Mouse (Mus musculus) mesoderm, embryonic 11.5 days (tissue): Measurements from ENCODE around the gene Camk1.

Experiments used
- DNase-seq: peaks from one replicate; pipeline ENCODE4 v3.0.0-alpha.2; 2012; ENCODE audit warnings: low read depth, low spot score

Gene Camk1

DNA sequence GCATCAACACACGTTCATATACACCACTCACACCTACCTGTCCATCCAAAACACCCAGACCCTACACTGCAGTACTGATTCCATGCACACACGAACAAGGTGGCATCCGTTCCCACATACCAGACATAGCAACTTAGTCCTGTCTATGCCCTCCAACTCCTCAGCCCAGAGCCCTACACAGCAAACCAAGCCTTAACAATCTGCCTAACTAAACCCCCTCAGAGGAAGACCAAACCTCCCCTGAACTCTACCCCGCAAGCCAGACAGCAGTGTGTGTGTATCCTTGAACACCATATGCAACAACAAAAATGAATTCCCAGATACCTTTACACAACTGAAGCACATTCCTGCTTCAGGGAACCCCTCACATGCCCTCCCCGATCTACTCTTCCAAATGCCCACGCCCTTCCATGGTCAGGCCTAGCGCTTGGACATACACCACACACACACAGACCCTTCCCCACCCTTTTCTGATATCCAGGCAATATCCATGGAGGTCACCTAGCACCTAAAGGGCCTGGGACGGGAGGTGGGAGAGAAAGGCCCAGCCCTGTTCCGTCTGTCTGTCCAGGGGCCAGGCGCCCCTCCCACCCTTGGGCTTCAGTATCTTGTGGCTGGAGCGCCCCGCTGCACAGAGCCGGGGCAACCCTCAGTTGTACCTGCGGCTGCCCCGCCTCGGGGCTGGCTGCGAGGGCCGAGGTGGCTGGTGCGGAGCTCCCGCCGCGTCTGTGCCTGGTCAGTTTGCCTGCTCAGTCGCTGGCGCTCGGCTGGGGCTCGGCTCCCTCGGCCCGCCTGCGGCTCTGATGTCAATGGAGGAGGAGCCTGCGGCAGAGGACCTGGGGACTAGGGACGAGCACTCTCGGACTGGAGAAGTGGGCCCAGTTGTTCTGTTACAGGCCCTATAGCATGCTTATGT lies at the start of gene Camk1:
TSS of gene Camk1 (minus strand) at position 808 of the 916 bp plus-strand sequence.
- DNase-seq: peak; percentile 58

DNA sequence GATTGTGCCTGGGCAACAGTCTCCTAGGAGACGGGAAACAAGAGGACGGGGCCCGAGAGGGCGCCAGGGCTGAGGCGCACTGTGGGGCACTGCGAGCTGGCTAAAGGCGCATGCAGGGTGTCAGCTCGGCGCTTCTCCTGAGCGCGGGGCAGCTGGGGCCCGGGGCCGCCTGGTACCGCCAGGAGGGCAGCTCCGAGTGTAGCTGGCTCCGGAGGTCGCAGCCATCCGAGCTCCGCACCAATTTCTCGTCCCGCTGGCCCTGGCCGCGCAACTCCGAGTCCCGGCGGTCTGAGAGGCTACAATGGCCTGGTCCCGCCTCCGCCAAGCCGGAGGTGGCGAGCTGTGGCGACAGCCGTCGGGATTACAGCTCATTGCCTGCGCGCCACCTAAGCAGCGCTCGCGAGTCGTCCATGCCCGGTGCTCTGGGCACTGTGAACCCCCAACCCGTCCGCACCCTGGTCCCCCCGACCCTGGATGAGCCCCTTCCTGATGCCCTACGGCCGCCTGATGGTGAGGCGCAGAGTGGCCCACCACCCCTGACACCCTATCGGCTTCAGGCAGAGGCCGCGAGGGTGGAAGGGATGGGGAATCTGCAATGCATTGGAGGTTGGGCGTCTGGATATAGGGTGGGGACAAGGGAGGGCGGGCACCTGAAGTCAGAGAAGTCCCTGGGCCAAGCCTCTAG lies 48.7 kb upstream of the Camk1 start:
- DNase-seq: peak; percentile 67

GRCm38 (mm10) chr6:113392015-113392386 lies 48.2 kb upstream of the Camk1 start:
- DNase-seq: no peak

DNA sequence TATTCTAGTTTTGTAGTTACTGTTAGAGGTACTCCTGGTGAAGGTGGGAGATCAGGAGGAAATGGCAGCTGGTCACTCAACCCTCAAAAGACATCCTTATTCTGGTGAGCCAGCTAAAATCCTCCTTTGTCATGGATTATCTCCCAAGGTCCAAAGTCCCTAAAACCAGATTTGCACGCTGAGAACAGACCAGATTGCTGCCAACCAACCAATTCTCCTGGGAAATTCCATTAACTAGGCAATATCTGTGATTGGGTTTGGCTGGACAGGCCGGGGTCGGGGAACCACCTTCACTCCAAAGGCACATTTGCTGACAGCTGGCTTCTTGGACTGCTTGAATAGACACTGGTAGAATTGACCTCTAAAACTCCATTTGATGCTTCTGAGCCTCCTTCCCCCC lies 46.9 kb upstream of the Camk1 start:
- no peak for DNase-seq

- no peak for DNase-seq
Observed at GRCm38 (mm10) chr6:113388960-113389359, 45.2 kb upstream of the Camk1 start, which contains the start of gene Ttll3. Ttll3 (plus strand) TSS chr6:113389260.

- DNase-seq: no peak
Observed at GRCm38 (mm10) chr6:113386025-113386424, 42.2 kb upstream of the Camk1 start.

DNA sequence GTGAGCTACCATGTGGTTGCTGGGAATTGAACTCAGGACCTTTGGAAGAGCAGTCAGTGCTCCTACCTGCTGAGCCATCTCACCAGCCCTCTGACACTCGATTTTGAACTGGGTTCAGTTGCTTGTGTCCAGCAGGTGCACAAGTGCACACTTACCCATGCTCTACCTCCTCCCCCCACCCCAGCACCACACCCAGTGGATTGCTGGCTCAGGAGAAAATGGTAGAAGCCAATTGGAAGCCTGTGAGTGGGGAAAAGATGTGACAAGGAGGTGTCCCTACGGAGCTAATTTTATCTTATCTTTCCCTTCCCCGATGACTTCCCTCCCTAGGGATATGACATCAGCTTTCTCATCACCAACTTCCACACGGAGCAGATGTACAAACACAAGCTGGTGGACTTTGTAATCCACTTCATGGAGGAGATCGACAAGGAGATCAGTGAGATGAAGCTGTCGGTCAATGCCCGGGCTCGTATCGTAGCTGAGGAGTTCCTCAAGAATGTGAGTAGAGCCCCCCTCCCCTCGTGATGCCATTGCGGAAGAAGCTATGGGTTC lies 41.5 kb upstream of the Camk1 start:
- no peak for DNase-seq

GRCm38 (mm10) chr6:113384351-113384927 lies 40.7 kb upstream of the Camk1 start:
- no peak for DNase-seq

- no peak for DNase-seq
Observed at GRCm38 (mm10) chr6:113380480-113380879, 36.7 kb upstream of the Camk1 start.

- DNase-seq: no peak
Observed at GRCm38 (mm10) chr6:113379246-113379645, 35.5 kb upstream of the Camk1 start.

- DNase-seq: peak; percentile 96
Observed at GRCm38 (mm10) chr6:113377496-113378385, 34.0 kb upstream of the Camk1 start, which contains the start of the genes Tada3 and Arpc4. Tada3 (minus strand) TSS chr6:113377883. Arpc4 (plus strand) TSS chr6:113378115.

GRCm38 (mm10) chr6:113377172-113377495 lies 33.4 kb upstream of the Camk1 start:
- DNase-seq: no peak

DNA sequence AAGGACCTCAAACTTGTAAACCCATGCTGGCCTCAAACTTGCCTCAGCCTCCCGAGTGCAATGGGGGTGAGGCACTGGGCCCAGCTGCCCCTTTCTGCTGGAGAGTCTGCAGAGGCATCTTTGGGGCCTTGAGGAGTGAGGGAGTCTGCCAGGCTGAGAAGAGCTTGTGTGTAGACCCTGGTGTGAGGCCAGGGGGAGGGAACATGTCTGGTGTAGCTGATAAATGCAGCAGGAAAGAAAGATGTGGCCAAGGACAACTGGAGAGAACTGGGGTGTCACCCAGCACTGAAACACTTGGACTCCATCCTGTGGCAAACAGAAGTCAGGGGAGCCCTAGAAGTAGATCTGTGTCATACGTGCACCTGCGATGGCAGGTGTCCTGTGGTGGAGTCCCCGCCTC lies 29.7 kb upstream of the Camk1 start:
- DNase-seq: no peak

DNA sequence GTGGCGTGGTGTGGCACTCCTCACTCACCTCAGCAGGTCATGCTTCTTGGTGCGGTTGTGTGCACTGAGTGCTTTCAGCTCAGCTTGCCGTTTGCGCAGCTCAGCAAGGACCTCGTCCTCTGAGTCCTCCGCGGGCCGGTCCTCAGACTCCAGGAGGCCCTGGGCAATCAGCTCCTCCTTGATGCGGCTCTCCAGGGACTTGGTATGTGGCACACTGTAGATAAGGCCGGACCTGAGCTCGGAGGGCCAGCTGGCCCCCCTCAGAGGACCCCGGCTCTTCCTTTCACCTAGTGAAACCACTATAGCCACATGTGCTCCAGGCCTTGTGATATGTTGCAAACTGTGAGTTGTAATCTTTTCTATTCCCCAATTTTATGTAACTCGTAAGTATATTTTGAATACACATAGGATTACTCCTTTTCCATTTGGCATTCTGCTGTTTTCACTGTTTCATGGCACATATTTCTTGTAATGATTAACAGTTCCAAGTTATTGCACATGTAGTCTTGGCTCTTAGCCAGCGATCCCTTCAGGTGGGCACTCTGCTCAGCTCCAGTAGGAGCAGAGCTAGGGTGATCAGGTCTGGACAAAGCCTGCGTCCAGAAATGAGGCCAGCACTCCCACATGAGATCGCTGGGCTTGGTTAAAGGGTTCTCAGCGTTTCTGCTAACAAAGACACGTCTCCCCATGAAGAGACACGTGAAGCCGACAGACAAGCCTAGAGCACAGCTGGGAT lies 26.6 kb upstream of the Camk1 start:
- no peak for DNase-seq

DNA sequence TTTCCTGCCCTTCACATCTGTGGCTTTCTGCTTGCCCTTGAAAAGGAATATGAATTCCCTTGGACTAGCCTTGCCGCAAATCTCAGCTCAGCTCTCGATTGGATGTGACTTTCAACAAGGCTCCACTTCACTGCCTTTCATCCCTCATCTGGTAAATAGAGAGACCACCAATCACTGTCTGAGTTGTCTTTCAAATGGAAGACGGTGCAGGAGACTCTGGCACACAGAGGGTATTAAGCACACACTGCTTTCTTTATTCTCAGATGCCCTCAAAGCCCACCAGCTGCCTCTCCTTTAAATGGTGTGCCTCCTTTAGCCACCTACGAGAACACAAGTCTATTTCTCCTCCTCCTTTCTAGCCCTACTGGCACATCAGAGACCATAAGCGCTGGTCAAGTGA lies 24.8 kb upstream of the Camk1 start:
- DNase-seq: no peak

DNA sequence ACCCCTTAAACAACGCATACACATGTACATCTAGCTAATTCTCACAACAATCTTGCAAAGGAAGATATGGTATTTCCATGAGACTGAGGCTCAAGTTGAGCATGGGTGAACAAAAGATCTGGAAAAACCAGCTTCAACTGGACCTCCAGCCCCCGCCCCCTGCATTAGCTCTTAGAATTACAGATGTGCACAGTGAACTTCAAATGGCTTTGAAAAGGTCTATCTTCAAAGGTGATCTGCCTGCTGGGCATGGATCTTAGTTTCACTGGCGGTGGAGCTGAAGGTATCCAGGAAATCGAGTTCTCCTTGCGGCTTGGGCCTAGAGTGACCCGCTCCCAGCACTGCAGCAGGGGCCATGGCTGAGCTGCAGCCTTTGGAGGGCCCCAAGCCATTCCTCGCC lies 24.3 kb upstream of the Camk1 start:
- DNase-seq: no peak

DNA sequence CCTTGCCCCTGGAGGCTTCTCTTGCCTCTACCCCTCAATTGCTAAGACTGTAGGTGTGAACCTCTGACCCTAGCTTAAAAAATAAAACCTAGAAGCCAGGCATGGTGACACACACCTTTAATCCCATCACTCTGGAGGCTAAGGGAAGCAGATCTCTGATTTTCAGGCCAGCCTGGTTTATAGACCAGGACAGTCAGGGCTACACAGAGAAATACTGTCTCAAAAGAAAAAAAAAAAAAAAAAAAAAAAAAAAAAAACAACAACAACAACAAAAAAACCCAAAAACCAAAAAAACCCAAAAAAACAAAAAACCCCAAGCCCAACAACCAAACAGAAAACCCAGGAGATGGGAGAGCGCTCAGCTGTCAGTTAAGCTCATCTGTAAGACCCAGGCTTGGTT lies 23.8 kb upstream of the Camk1 start:
- no peak for DNase-seq

DNA sequence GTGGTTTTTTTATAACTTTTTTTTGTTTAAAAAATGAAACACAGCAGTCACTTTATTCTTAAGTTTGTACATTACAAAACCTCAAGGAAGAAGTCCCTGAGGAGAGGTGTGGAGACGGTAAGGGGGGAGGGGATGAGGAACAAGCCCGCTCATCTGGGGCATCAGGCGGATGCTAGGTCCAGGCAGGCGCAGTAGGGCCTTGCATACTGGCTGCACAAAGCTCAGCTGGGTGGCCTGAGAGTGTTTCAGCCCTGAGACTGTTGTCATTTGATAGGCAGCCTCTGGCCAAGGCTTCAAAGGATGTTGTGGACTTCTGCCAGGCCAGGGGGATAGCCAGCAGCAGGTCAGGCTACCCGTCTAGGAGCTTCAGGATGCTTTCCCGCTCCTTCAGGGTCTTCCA lies 22.9 kb upstream of the Camk1 start:
- DNase-seq: no peak

DNA sequence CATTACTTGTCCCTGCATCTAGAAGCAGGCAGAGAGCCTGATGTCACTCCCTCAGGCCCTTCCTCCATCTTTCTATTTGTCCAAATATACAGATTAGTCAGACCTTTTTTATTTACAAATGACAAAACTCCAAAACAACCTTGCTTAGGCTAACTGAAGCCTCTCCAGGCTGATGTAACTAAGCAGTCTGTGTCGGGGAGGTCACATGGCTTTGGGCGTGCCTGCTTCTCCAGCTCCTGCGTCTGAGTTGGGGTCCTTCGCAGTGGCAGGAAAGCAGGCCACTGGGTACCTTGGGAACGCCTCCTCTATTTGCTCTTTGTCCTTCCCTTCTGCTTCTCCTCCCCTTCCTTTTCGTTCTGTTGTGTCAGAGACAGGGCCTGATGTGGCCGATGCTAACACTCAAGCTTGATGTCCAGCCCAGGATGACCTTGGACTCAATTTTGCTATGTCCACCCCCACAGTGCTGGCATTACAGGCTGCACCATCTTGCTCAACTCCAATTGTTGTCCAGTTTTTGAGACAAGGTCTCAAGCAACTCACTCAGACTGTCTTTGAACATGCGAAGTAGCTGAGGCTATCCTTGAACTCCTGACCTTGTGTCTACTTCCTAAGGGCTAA lies 20.8 kb upstream of the Camk1 start:
- DNase-seq: no peak

- no peak for DNase-seq
Observed at GRCm38 (mm10) chr6:113362241-113362640, 18.5 kb upstream of the Camk1 start.
